Mouse (Mus musculus): ENCODE measurements around the gene Lrch3.

GRCm38 (mm10) chr16:33059471-33059870 lies 145.6 kb downstream of the Lrch3 start:
- no peak for TF ChIP-seq CTCF (IDR thresholded peaks at IDR 0.05; ENCODE audit: borderline replicate concordance, insufficient read depth, low read length)
- TF ChIP-seq POLR2A (IDR thresholded peaks at IDR 0.05; ENCODE audit: low read depth, low read length) = no peak
